Mouse (Mus musculus) v-Abl transformed pro-B cells (cell line): ENCODE data around the gene Fanca.

Experiments
- in situ Hi-C, 2 experiments: fragments of 400-800 bp; cut with MboI; formaldehyde crosslinking; loops; one replicate each; pipeline ENCODE4 v1.15.1; 2025; ENCODE audit not compliant: unreplicated experiment in 2 of 2

The Fanca gene

DNA sequence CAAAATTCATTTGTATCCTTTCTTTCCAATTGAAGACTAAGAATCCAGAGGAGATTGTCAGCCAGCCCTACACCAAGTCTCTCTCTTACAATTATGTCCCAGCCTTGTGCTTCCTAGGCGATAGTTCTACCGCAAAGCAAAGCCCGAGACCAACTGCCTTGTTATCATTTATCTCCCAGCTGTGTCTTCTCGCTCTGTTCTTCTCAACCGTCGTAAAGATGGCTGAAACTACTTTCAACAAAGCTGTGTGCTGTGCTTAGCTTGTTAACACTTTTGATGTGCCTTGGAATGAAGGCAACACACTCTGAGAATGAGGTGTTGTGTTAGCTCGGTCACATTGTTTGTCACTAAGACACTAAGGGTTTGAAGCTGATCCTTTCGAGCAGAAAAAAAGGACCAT lies 13.4 kb upstream of the Fanca start:
- in situ Hi-C loops: no loop called here

DNA sequence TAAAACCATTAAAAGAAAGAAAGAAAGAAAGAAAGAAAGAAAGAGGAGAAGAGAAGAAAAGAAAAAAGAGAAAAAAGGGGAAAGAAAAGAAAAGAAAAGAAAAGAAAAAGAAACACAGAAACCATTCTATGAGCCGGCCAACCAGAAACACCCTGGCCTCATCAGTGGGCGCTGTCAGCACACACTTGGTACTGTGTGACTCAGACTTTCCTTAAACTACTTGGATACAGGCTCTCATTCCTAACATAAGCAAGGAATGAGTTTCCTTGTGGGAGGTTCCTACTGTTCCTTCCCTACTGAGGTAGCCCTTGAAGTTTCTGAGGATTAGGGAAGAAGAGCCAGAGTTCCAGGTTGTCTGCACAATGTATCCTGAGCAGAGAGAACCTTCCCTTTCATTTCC lies 12.9 kb upstream of the Fanca start:
- in situ Hi-C loops: no loop called here

DNA sequence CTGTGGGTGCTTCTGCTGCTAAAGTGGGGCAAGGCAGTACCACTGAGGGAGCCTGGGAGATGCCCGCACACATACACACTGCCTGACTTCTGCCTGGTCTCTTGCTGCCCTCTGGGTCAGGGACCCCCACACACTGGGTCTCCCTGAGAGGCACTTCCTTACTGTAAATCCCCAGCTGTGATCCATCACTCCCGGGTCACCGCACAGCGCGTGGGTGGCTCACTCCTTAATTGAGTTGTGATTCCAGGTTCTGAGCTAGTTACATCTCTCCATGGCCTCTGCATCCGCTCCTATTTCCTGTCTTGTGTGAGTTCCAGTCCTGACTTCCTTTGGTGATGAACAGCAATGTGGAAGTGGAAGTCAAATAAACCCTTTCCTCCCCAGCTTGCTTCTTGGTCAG lies 12.3 kb upstream of the Fanca start:
- in situ Hi-C loops: no loop called here

DNA sequence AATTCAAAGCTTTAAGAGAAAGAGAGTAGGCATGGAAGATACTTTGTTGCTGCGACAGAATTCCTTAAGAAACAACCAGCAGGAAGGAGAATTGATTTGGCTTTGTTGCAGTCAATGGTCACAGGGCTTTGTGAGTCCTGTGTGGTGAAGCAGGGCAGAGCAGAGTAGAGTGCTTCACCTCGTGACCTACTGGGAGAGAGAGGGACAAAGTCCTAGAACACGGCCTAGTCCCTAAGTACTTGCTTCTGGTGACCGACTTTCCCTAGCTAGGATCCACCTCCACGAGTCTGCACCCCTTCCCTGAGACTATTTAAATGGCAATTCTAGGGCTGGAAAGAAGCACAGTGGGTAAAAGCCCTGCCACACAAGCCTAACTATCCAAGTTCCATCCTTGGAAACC lies 11.6 kb upstream of the Fanca start:
- in situ Hi-C loops: no loop called here

DNA sequence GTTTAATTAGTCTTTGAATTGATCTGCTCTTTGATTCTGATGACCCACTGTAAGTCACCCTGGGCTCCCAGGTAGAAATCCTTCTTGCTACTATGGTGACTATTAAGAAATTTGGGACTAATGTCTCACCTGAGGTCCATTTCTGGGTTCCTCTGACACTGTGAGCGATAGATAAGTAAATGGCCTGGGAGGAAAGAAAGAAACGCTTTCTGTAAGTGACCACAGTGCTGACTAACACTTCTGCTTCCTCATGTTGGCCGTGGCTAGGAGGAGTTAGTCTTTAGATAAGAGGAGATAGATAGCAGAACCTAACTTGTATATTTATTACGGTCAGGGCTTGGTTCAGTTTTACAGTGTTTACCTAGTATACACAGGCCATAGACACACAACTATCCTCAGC lies 11.0 kb upstream of the Fanca start:
- in situ Hi-C loops: no loop called here

DNA sequence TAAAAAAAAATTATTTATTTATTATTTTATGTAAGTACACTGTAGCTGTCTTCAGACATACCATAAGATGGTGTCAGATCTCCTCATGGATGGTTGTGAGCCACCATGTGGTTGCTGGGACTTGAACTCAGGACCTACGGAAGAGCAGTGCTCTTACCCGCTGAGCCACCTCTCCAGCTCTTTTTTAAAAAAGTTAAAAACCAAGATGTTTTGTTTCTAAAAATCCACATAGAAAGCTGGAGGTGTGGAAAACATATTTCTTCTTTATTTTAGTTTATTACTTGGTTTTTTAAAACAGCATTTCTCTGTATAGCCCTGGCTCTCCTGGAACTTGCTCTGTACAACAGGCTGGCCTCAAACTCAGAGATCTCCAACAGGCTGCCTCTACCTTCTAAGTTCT lies 10.2 kb upstream of the Fanca start:
- in situ Hi-C loops: no loop called here

DNA sequence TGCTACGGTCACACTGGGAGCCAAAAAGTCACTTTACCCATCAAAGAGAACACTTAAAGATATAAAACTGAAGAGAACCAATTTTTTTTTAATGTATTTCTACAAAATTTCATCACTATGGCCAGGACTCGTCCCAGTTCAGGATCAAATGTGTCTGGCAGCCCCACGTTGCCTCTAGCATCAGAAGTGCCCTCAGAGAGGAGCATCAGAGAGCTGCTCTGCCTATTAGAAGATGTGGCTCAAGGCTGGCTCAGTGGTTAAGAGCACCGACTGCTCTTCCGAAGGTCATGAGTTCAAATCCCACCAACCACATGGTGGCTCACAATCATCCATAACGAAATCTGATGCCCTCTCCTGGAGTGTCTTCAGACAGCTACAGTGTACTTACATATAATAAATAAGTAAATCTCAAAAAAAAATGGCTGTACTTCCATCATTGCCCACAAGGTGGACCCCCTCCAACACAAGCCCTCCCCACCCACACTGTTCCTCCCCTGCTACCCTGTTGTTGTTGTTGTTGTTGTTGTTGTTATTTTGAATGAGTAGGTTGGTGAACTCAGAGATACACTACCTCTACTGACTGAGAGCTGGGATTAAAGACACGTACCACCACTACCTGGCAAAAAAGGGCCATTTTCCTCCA lies 1.3 kb upstream of the Fanca start:
- in situ Hi-C loops: loop anchor here (5.0 kb wide), 3 partner anchors 38 to 123 kb away; no protein-coding TSS in a partner anchor

DNA sequence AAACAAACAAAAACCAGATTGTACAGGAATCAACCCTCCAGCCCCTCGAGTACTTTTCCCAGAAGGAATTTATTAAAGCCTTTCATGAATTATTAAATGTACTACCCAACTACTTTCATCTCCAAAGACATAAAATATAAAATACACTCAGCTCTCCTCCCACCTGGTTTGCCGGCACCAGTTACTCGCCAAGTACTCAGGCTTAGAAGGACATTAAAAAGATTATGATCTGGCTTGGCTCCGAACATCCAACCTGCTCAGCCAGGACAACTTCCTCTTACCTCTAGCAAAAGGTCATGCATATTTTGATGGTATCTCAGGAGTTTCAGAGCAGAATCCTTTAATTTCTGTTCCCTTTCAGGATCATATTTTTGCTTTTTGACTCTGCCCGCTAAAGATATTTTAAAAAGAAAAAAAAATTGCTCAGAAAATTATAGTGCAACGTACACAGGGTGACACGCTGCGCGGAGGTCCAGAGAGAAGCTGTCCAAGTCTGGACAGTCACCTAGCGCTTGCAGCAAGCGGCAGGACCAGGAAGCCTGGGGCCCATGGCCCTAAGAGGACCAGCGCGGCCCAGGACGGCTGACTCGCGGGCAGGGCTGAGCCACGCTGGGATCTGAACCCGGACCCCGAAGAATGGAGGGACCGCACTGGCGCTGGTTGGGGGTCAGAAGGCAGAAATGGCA lies 452 bp downstream of the Fanca start:
- in situ Hi-C loops: no loop called here

DNA sequence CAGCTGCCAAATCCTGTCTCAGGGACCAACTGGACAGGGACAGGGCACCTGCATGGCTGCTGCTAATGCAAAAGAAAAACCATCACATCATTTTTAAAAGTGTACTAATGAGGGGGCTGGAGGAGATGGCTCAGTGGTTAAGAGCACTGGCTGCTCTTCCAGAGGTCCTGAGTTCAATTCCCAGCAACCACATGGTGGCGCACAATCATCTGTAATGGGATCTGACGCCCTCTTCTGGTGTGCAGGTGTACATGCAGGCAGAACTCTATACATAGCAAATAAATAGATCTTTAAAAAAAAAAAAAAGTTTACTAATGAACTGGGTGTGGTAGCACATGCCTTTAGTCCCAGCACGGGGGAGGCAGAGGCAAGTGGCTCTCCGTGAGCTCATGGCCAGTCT lies 9.6 kb downstream of the Fanca start:
- in situ Hi-C loops: no loop called here

DNA sequence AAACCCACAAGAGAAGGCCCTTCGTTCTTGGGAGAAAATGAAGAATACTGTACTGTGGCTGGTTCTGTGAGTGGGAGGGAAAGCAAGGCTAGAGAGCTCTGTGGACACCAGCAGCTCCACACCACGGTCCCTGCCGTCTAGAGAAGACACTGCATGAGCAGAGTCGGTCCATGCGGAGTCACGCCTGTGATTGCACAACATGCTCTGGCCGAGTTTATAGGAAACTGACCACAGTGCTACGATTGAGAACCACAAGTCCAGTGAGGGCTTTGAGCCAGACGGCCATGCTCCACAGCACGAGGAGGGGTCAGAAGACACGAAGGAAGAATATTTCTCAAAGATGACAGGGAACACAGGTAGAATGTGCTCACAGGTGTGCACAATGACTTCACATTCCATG lies 20.1 kb downstream of the Fanca start:
- in situ Hi-C loops: no loop called here

DNA sequence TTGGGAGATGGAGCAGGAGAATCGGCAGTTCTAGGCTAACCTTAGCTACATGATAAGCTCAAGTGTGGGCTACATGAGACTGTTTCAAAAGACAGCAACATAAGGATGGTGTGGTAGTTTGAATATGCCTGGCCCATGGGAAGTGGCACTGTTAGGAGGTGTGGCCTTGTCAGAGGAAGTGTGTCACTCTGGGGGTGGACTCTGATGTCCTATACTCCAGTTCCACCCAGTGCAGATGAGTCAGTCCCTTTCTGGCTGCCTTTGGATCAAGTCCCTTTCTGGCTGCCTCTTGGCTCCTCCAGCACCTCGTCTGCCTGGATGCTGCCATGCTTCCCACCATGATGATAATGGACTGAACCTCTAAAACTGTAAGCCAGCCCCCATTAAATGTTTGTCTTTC lies 25.6 kb downstream of the Fanca start:
- in situ Hi-C loops: no loop called here

DNA sequence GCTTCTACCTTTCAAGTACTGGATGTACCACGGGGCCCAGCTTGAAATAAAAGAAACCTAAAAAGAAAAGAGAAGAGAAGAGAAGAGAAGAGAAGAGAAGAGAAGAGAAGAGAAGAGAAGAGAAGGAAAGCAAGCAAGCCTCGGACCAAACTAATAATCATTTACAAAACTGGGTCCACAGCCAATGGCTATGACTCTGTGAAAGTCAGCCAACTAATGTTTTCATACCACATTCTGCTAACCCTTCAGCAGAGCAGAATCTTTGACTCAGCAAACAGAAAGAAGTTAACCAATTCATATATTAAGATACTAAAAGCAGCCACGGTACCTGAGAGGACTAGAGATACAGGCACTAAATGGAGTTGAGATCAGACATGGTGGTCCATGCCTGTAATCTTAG lies 26.1 kb downstream of the Fanca start:
- in situ Hi-C loops: no loop called here

DNA sequence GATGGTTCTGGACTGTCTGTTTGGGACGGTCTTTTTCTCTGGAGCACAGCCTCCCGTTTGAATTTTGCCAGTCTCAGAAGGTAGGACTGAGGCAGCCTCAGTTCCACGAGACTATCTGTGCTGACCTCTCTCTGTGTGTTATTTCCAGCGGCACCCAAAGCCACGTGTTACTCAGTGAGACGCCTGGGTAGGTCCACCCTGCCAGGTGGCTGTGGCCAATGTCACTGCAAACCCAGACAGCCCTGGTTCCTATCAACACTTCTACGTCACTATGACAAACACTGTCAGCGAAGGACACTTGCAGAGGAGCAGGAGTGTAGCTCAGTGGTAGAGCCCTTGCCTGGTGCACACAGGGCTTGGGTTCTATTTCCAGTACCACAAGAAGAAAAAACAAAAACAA lies 26.7 kb downstream of the Fanca start:
- in situ Hi-C loops: no loop called here

DNA sequence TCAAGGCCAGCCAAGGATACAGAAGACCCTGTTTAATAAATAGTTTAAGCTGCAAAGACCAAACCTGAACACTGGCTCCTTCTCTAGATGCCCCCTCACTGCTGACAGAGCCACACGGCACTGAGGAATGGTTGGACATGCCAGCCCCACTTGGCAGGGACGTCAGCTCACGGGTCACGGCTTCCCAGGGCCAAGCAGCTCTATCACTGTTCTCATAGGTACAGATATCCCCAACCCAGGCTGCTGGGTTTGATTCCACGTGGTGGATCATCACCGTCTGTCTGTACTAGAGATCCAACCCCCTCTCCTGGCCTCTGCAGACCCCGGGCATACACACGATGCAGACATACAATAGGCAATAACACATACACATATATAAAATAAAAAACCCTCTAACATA lies 27.7 kb downstream of the Fanca start:
- in situ Hi-C loops: no loop called here

DNA sequence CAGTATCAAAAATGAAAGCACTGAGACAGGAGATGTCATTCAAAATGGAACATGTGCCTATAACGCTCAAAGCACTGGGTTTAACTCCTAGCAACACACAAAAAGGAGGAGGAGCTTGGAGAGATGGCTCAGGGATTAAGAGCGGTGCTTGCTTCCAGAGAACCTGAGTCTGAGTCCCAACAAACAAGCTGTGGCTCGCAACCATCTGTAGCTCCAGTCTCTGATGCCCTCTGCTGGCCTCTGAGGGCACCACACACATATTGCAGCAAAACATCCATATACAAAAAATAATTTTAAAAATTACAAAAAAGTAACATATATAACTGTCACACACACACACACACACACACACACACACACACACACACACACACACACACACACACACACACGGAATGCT lies 28.2 kb downstream of the Fanca start:
- in situ Hi-C loops: no loop called here

DNA sequence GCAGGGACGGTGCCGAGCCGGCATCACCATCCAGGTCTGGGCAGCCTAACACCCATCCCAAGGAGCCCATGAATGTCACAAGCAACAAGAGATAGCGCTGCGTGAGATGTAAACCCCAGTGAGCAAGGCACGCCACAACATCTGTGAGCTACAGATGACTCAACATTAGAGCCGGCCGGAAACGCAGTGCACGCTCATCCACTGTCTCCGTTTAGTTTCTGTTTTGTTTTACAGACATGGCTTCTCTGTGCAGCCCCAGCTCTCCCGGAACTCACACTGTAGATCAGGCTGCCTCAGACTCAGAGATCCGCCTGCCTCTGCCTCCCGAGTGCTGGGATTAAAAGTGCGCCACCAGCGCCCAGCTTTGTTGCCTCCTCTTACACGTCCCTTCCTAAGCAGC lies 31.0 kb downstream of the Fanca start:
- in situ Hi-C loops: loop anchor here (5.0 to 10.0 kb wide), 5 partner anchors 73 to 453 kb away; partner anchors contain the start of genes Chmp1a (in 2 of the 2) and Spata33 (in 2 of the 2)

DNA sequence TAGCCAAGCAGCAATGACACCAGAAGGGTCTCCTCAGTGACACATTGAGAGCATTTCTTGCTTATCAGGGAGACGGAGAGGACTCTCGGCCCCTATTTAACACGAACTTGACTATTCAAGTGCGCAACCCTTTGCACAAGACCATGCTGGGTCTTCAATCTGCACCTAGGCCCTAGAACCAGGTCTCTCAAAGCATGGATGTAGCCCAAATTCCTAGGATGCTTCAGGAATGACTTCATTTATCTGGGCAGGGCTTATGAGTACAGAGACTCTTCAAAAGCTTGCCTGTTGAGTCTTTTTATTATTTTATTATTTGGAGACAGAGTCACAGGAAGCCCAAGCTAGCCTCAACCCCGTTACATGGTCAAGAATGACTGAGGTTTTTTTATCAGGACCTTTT lies 33.9 kb downstream of the Fanca start:
- in situ Hi-C loops: loop anchor here (10.0 kb wide), 3 partner anchors 70 to 450 kb away; partner anchors contain the start of genes Chmp1a (in 1 of the 2) and Spata33 (in 1 of the 2)

DNA sequence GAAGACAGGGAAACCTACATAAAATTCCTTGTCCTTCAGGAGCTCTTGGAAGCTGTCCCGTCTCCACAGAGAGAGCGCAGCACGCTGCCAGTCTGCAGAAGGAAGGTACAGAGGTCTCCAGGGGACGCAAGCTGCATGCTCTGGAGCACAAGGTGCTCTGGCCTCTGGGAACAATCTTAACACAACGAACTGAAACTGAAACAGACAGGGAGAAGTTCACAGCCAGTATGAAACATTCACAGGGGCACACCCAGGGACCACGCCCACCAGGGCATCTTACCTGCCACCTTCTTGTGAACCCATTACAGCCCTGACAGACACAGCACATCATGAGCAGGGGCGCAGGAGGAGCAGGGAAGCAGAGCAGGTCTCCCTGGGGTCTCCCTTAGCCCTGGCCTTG lies 34.4 kb downstream of the Fanca start:
- in situ Hi-C loops: loop anchor here (10.0 kb wide), 3 partner anchors 69 to 449 kb away; partner anchors contain the start of genes Chmp1a (in 1 of the 2) and Spata33 (in 1 of the 2)

DNA sequence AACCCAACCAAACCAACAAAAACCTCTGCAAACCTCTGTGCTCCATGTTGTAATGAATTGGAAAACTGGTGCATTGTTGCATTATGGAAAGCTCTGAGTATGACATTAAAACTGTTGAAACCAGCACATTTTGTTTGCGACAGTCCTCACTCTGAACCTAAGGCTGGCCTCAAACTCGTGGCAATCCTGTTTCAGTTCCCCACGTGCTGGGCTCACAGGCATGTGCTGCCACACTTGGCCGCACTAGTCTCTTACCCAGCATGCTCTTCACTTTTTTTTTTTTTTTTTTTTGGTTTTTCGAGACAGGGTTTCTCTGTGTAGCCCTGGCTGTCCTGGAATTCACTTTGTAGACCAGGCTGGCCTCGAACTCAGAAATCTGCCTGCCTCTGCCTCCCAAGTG lies 35.4 kb downstream of the Fanca start:
- in situ Hi-C loops: loop anchor here (10.0 kb wide), 3 partner anchors 68 to 448 kb away; partner anchors contain the start of genes Chmp1a (in 1 of the 2) and Spata33 (in 1 of the 2)

DNA sequence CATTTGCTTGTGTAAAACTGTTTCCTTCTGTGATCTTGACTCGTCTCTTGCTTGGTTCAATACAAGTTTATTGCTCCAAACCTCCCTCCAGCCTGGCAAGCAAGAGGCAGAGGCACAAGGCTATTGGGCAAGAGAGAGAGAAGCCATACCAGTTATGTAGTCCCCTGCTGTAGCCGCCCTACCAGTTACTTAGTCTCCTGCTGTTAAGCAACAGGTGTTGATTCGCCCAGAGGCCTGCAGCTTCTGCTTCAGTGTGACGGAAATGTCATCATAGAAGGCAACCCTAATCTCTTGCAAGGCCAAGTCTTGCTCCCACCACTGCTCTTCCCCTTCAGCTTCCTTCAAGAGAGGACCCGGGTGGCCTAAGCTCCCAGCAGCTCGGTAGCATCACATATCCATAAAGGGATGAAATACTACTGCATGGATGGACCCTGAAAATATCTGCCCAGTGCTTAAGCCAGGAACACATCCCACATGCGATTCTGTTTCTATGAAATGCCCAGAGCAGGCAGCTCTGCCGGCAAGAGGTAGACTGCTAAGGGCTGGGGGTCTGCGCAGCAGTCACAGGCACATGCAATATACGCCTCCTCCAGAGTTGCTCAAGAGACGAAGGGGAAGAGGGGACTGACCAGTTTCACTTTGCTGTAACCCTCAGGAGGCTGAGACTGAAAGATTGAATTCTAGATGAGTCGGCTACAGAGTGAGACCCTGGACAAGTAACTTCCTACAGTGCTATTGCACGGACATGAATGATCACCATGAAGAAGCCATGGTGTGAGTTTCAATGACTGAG lies 37.9 kb downstream of the Fanca start:
- in situ Hi-C loops: loop anchor here (10.0 kb wide), 3 partner anchors 66 to 446 kb away; partner anchors contain the start of genes Chmp1a (in 1 of the 2) and Spata33 (in 1 of the 2)

DNA sequence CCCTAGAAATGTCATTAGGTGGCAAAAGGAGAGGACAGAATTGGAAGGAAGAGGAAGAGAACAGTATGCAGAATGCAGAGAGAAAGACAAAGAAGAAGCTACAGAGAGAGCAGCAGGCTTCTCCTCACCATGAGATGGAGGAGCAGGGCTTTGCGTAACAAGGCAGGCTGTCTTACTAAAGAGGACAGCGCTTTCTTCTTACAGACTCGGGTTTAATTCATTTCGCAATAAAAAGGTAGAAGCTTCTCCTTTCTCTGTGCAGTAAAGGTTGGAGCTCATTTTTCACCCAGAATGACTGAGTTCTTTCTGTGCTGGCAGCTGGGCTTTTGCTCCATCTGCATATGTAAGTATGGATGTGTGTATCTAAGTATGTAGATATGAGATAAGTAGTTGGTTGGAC lies 38.5 kb downstream of the Fanca start:
- in situ Hi-C loops: loop anchor here (10.0 kb wide), 3 partner anchors 65 to 445 kb away; partner anchors contain the start of genes Chmp1a (in 1 of the 2) and Spata33 (in 1 of the 2)
